8 mouse cellular contexts compared by ENCODE assay signal in genomic region chr1:93803556-93804507, GRCm38 (mm10). TPM values are rescaled to one million over a fixed set of nuclear protein-coding genes. Genes with fewer than 3 reads are reported as not detected.
DNase-seq lines count a peak whose midpoint lies in the region; ATAC-seq and TF ChIP-seq lines count a peak whose summit lies in the region.

TSS of gene Ing5 (plus strand) at chr1:93803965.

- intact Hi-C loops in heart, postnatal 14 days (cut with DNase I) = loop anchor here (5.0 kb wide), 4 partner anchors 52 to 292 kb away; partner anchors contain the start of genes Atg4b, Farp2 and Thap4

- peak; percentile 91 for ATAC-seq in forebrain, embryonic 13.5 days
- ATAC-seq in neural tube, embryonic 15.5 days (ENCODE audit: low FRiP score) = peak; percentile 96

- H3K4me2 ChIP-seq in forebrain, embryonic 13.5 days = peak within 1 kb of the TSS; percentile 65
- peak within 1 kb of the TSS; percentile 96 for H3K4me2 ChIP-seq in neural tube, embryonic 15.5 days

- under 1% methylated on average over 93 of the region's 94 CpGs for WGBS in forebrain, embryonic 13.5 days
- under 1% methylated on average over 71 of the region's 94 CpGs for WGBS in neural tube, embryonic 15.5 days

- 0 out of 2 replicates have a peak, but pooled peaks have one; percentile 23 for TF ChIP-seq CTCF in E14TG2a.4 (conservative IDR thresholded peaks at IDR 0.05; ENCODE audit: low read length)

- peaks cover 73% of the 10 kb centered on the region for H3K4me1 ChIP-seq in E14TG2a.4 (replicated peaks; ENCODE audit: low read depth, low read length)
- H3K4me1 ChIP-seq in forebrain, embryonic 13.5 days = peaks cover 39% of the 10 kb centered on the region
- H3K4me1 ChIP-seq in neural tube, embryonic 15.5 days = peaks cover 42% of the 10 kb centered on the region

- H3K4me3 ChIP-seq in E14TG2a.4 (replicated peaks; ENCODE audit: low read length) = peak within 1 kb of the TSS; percentile 88
- peak within 1 kb of the TSS; percentile 76 for H3K4me3 ChIP-seq in forebrain, embryonic 13.5 days
- peak within 1 kb of the TSS; percentile 91 for H3K4me3 ChIP-seq in neural tube, embryonic 15.5 days (replicated peaks)

- peaks cover 59% of the 10 kb centered on the region for H3K36me3 ChIP-seq in E14TG2a.4 (ENCODE audit: insufficient read depth, low read length)
- H3K36me3 ChIP-seq in forebrain, embryonic 13.5 days (ENCODE audit: poor library complexity, severe bottlenecking) = peaks cover 47% of the 10 kb centered on the region
- H3K36me3 ChIP-seq in neural tube, embryonic 15.5 days = peaks cover 30% of the 10 kb centered on the region

- no peaks in the 10 kb centered on the region for H3K9me3 ChIP-seq in E14TG2a.4 (ENCODE audit: low read length)
- H3K9me3 ChIP-seq in forebrain, embryonic 13.5 days (replicated peaks) = no peaks in the 10 kb centered on the region
- H3K9me3 ChIP-seq in neural tube, embryonic 15.5 days (replicated peaks) = no peaks in the 10 kb centered on the region

- peak within 1 kb of the TSS; percentile 97 for H3K27ac ChIP-seq in forebrain, embryonic 13.5 days
- peak within 1 kb of the TSS; percentile 99 for H3K27ac ChIP-seq in neural tube, embryonic 15.5 days (replicated peaks)

- peak within 1 kb of the TSS; percentile 87 for H3K9ac ChIP-seq in forebrain, embryonic 13.5 days
- H3K9ac ChIP-seq in neural tube, embryonic 15.5 days (replicated peaks) = peak within 1 kb of the TSS; percentile 94

- no peaks in the 10 kb centered on the region for H3K27me3 ChIP-seq in E14TG2a.4 (ENCODE audit: insufficient read depth, low read length)
- H3K27me3 ChIP-seq in forebrain, embryonic 13.5 days = no peaks in the 10 kb centered on the region
- no peaks in the 10 kb centered on the region for H3K27me3 ChIP-seq in neural tube, embryonic 15.5 days (replicated peaks)

- DNase-seq in c-Kit-positive CD71-positive TER-119-positive erythroid progenitor cells, embryonic 14.5 days (ENCODE audit: low spot score) = peak; percentile 96
- DNase-seq in heart, postnatal 14 days = peak; percentile 100
- DNase-seq in layer of hippocampus, adult 11-12 months (ENCODE audit: low spot score) = peak; percentile 100
- DNase-seq in lung, adult 18-20 months = peak; percentile 99
- DNase-seq in testis, postnatal 14 days (ENCODE audit: low spot score) = peak; percentile 98

RNA-seq across cellular contexts. Expression of gene Ing5, which starts in this region (rescaled TPM):
- polyA plus RNA-seq in forebrain, embryonic 13.5 days (2015; fragmentation: Nextera tagmentation; extraction: Ambion mirVana) = 14.2 and 15.8 TPM in 2 replicates
- total RNA-seq in heart, postnatal 14 days (2021) = 10 to 100 TPM in 1 of 2 experiments, 1 to 10 TPM in 1; 8.3 to 10.6 TPM
- polyA plus RNA-seq in neural tube, embryonic 15.5 days (2015; fragmentation: Nextera tagmentation; extraction: Ambion mirVana) = 7.9 and 11.0 TPM in 2 replicates

Comparison
In these comparisons a context has a peak if more than half of its experiments do, and no peak if none do; other contexts are left out.
1. Peak in every context shown above with its lines: DNase-seq, ATAC-seq, H3K4me3 ChIP-seq and H3K27ac ChIP-seq.